Mouse (Mus musculus): Measurements from ENCODE around the gene Arid2. TPM values are rescaled to one million over a fixed set of nuclear protein-coding genes. Genes with fewer than 3 reads are reported as not detected.

Arid2 gene
- polyA plus RNA-seq, 1 experiment = 30.4 TPM

GRCm38 (mm10) chr15:96315664-96316063 lies 28.3 kb downstream of the Arid2 start:
- TF ChIP-seq GATA1 (IDR thresholded peaks at IDR 0.05; ENCODE audit: low read length) = no peak

- no peak for TF ChIP-seq GATA1 (IDR thresholded peaks at IDR 0.05; ENCODE audit: low read length)
Observed at GRCm38 (mm10) chr15:96319335-96319734, 32.0 kb downstream of the Arid2 start.

GRCm38 (mm10) chr15:96325726-96326328 lies 38.5 kb downstream of the Arid2 start:
- TF ChIP-seq GATA1 (IDR thresholded peaks at IDR 0.05; ENCODE audit: low read length) = no peak

- TF ChIP-seq GATA1 (IDR thresholded peaks at IDR 0.05; ENCODE audit: low read length) = no peak
Observed at GRCm38 (mm10) chr15:96330536-96330935, 43.2 kb downstream of the Arid2 start.

GRCm38 (mm10) chr15:96332468-96333213 lies 45.3 kb downstream of the Arid2 start:
- no peak for TF ChIP-seq GATA1 (IDR thresholded peaks at IDR 0.05; ENCODE audit: low read length)

GRCm38 (mm10) chr15:96333350-96333749 lies 46.0 kb downstream of the Arid2 start:
- TF ChIP-seq GATA1 (IDR thresholded peaks at IDR 0.05; ENCODE audit: low read length) = no peak

- no peak for TF ChIP-seq GATA1 (IDR thresholded peaks at IDR 0.05; ENCODE audit: low read length)
Observed at GRCm38 (mm10) chr15:96340924-96341323, 53.6 kb downstream of the Arid2 start.

GRCm38 (mm10) chr15:96342097-96342496 lies 54.8 kb downstream of the Arid2 start:
- no peak for TF ChIP-seq GATA1 (IDR thresholded peaks at IDR 0.05; ENCODE audit: low read length)

GRCm38 (mm10) chr15:96342871-96343270 lies 55.6 kb downstream of the Arid2 start:
- peak; percentile 33 for TF ChIP-seq GATA1 (IDR thresholded peaks at IDR 0.05; ENCODE audit: low read length)

- no peak for TF ChIP-seq GATA1 (IDR thresholded peaks at IDR 0.05; ENCODE audit: low read length)
Observed at GRCm38 (mm10) chr15:96344591-96345285, 57.4 kb downstream of the Arid2 start.

GRCm38 (mm10) chr15:96345312-96345849 lies 58.1 kb downstream of the Arid2 start:
- TF ChIP-seq GATA1 (IDR thresholded peaks at IDR 0.05; ENCODE audit: low read length) = no peak

- TF ChIP-seq GATA1 (IDR thresholded peaks at IDR 0.05; ENCODE audit: low read length) = no peak
Observed at GRCm38 (mm10) chr15:96351432-96351831, 64.1 kb downstream of the Arid2 start.

- no peak for TF ChIP-seq GATA1 (IDR thresholded peaks at IDR 0.05; ENCODE audit: low read length)
Observed at GRCm38 (mm10) chr15:96358871-96359270, 71.6 kb downstream of the Arid2 start.

- no peak for TF ChIP-seq GATA1 (IDR thresholded peaks at IDR 0.05; ENCODE audit: low read length)
Observed at GRCm38 (mm10) chr15:96360614-96361013, 73.3 kb downstream of the Arid2 start.

- no peak for TF ChIP-seq GATA1 (IDR thresholded peaks at IDR 0.05; ENCODE audit: low read length)
Observed at GRCm38 (mm10) chr15:96365351-96365750, 78.0 kb downstream of the Arid2 start.

Data from G1E-ER4 (cell line).